Mouse (Mus musculus) CH12.LX (cell line): Measurements from ENCODE around the gene Anapc5. TPM values are rescaled to one million over a fixed set of nuclear protein-coding genes. Genes with fewer than 3 reads are reported as not detected.

Experiments used
- DNase-seq: peaks from one replicate; pipeline ENCODE4 v3.0.0-alpha.2; 2013; ENCODE audit errors: extremely low read depth
- H3K27ac ChIP-seq: 2 replicates; pipeline ENCODE4 v1.5.1; 2012; ENCODE audit warnings: low read depth, mild to moderate bottlenecking, control low read depth, moderate library complexity; ENCODE audit not compliant: insufficient read depth
- H3K27me3 ChIP-seq: replicated peaks from 2 replicates; pipeline ENCODE3; 2012; ENCODE audit warnings: inconsistent platforms
- H3K36me3 ChIP-seq, 2 experiments: replicated peaks in 1 of 2; 2 replicates each; pipeline versions ENCODE3 to v1.6.1; 2012; ENCODE audit warnings: inconsistent platforms in 1 of 2, low read length in 1 of 2, mild to moderate bottlenecking in 1 of 2, mixed read lengths in 1 of 2, moderate library complexity in 1 of 2; ENCODE audit not compliant: control insufficient read depth in 1 of 2, insufficient read depth in 1 of 2
- H3K4me1 ChIP-seq, 2 experiments: 2 replicates each; pipeline ENCODE4 v1.6.1; 2012; ENCODE audit warnings: inconsistent platforms in 1 of 2, moderate library complexity in 1 of 2; ENCODE audit not compliant: insufficient read depth in 2 of 2, control insufficient read depth in 1 of 2
- H3K4me2 ChIP-seq: 2 replicates; pipeline ENCODE4 v1.6.1; 2012; ENCODE audit warnings: low read depth, mild to moderate bottlenecking, control low read depth; ENCODE audit not compliant: poor library complexity, insufficient read depth, severe bottlenecking
- H3K4me3 ChIP-seq, 3 experiments: fragments of 150-350 bp in 1 of 3; sonication (generic) in 1 of 3; replicated peaks in 1 of 3; 2 replicates each; pipeline versions ENCODE3 to v1.5.1; 2011 to 2012; ENCODE audit warnings: low read depth in 2 of 3, low read length in 2 of 3, mild to moderate bottlenecking in 2 of 3, moderate library complexity in 2 of 3, control low read depth in 1 of 3, improper control_type of control experiment in 1 of 3, inconsistent platforms in 1 of 3, mixed read lengths in 1 of 3; ENCODE audit not compliant: poor library complexity in 1 of 3
- H3K79me2 ChIP-seq: replicated peaks from 2 replicates; pipeline ENCODE4 v1.6.1; 2012; ENCODE audit warnings: mild to moderate bottlenecking, moderate library complexity; ENCODE audit not compliant: control insufficient read depth, poor library complexity, insufficient read depth, severe bottlenecking; ENCODE audit errors: extremely low read depth
- H3K9ac ChIP-seq: 2 replicates; pipeline ENCODE4 v1.6.1; 2012; ENCODE audit warnings: low read depth, mild to moderate bottlenecking, control low read depth, moderate library complexity; ENCODE audit not compliant: insufficient read depth
- H3K9me3 ChIP-seq: replicated peaks from 2 replicates; pipeline ENCODE3; 2012; ENCODE audit warnings: low read length, inconsistent platforms, mixed read lengths
- CHD1 ChIP-seq: IDR thresholded peaks from 2 replicates; pipeline ENCODE4 v1.6.1; 2012; ENCODE audit warnings: low read depth, low read length, improper control_type of control experiment, inconsistent platforms
- CHD2 ChIP-seq: IDR thresholded peaks from 2 replicates; pipeline ENCODE4 v1.6.1; 2011; ENCODE audit warnings: low read length, improper control_type of control experiment
- CTCF ChIP-seq, 2 experiments: IDR thresholded peaks in 1 of 2; conservative IDR thresholded peaks in 1 of 2; 2 replicates each; pipeline ENCODE4 v1.5.1; 2011 to 2012; ENCODE audit warnings: low read depth in 2 of 2, low read length in 2 of 2, improper control_type of control experiment in 1 of 2, inconsistent platforms in 1 of 2, mild to moderate bottlenecking in 1 of 2, moderate library complexity in 1 of 2
- HCFC1 ChIP-seq: IDR thresholded peaks from 2 replicates; pipeline ENCODE4 v1.6.1; 2012; ENCODE audit warnings: low read depth, mild to moderate bottlenecking, inconsistent platforms, low read length, improper control_type of control experiment
- JUN ChIP-seq: IDR thresholded peaks from 2 replicates; pipeline ENCODE4 v1.6.1; 2011; ENCODE audit warnings: low read depth, mild to moderate bottlenecking, low read length, improper control_type of control experiment, moderate library complexity; ENCODE audit not compliant: insufficient read depth
- JUND ChIP-seq: conservative IDR thresholded peaks from 2 replicates; pipeline ENCODE4 v1.6.1; 2011; ENCODE audit warnings: low read depth, low read length, improper control_type of control experiment
- MAFK ChIP-seq: IDR thresholded peaks from 2 replicates; pipeline ENCODE4 v1.6.1; 2011; ENCODE audit warnings: low read length, improper control_type of control experiment; ENCODE audit not compliant: insufficient replicate concordance
- MAZ ChIP-seq: IDR thresholded peaks from 2 replicates; pipeline ENCODE4 v1.6.1; 2012; ENCODE audit warnings: low read depth, mild to moderate bottlenecking, inconsistent platforms, low read length, improper control_type of control experiment, moderate library complexity
- NRF1 ChIP-seq: IDR thresholded peaks from 2 replicates; pipeline ENCODE4 v1.6.1; 2014; ENCODE audit warnings: low read depth, mild to moderate bottlenecking, inconsistent platforms, low read length, improper control_type of control experiment, moderate library complexity
- POLR2A ChIP-seq: IDR thresholded peaks from 2 replicates; pipeline ENCODE4 v1.6.1; 2011; ENCODE audit warnings: low read depth, mild to moderate bottlenecking, improper control_type of control experiment, low read length
- SIN3A ChIP-seq: IDR thresholded peaks from 2 replicates; pipeline ENCODE4 v1.6.1; 2012; ENCODE audit warnings: low read length, improper control_type of control experiment, inconsistent platforms
- UBTF ChIP-seq: IDR thresholded peaks from 2 replicates; pipeline ENCODE4 v1.6.1; 2012; ENCODE audit warnings: low read depth, mild to moderate bottlenecking, inconsistent platforms, low read length, improper control_type of control experiment, moderate library complexity
- ZC3H11A ChIP-seq: IDR thresholded peaks from 2 replicates; pipeline ENCODE4 v1.6.1; 2012; ENCODE audit warnings: low read depth, mild to moderate bottlenecking, inconsistent platforms, low read length, improper control_type of control experiment
- ZKSCAN1 ChIP-seq: IDR thresholded peaks from 2 replicates; pipeline ENCODE4 v1.6.1; 2012; ENCODE audit warnings: low read depth, inconsistent platforms, low read length, improper control_type of control experiment, borderline replicate concordance
- ZMIZ1 ChIP-seq: IDR thresholded peaks from 2 replicates; pipeline ENCODE4 v1.6.1; 2012; ENCODE audit warnings: low read depth, mild to moderate bottlenecking, inconsistent platforms, low read length, improper control_type of control experiment
- dilution Hi-C: fragments of 300-500 bp; cut with MboI; formaldehyde crosslinking; loops from 2 replicates; pipeline ENCODE4 v1.14.3; 2020; ENCODE audit warnings: low sequenced_read_pairs; ENCODE audit not compliant: extremely low pct_unique_long_range_greater_than_20kb, extremely low pct_ligation_motif_present
- in situ Hi-C: fragments of 300-500 bp; cut with MboI; formaldehyde crosslinking; loops from 3 replicates; pipeline ENCODE4 v1.14.3; 2019; ENCODE audit warnings: low sequenced_read_pairs, low pct_ligation_motif_present, low pct_unique_long_range_greater_than_20kb, mixed read lengths
- polyA plus RNA-seq: library from polyadenylated mRNA; unstranded; fragments of >175 nt; gene quantifications from 2 replicates; pipeline ENCODE4 v1.2.1, GENCODE M21; 2012; ENCODE audit warnings: low read depth; ENCODE audit not compliant: insufficient read length
- total RNA-seq, 2 experiments: library from RNA; depleted of rRNA; stranded (reverse); fragments of 300-350 nt in 1 of 2; fragments of >200 nt in 1 of 2; gene quantifications; 2 replicates each; pipeline ENCODE4 v1.2.3; 2012 to 2014

Anapc5 gene
- total and polyA plus RNA-seq, 3 experiments: 247 to 280 (median 252) TPM

GRCm38 (mm10) chr5:122780791-122781432 lies 40.2 kb downstream of the Anapc5 start:
- Histone ChIP-seq H3K9ac (no peak overlapping the region), H3K4me2 (no peak overlapping the region), H3K4me3 (no peak overlapping the region), H3K4me1 (peaks cover 0 to 18% of the 10 kb centered on the region in 2 experiments; a peak in 2 of 4 replicates), H3K27me3 (no peaks in the 10 kb centered on the region), H3K36me3 (peaks cover 0 to under 1% of the 10 kb centered on the region in 2 experiments), H3K9me3 (no peaks in the 10 kb centered on the region), H3K79me2 (no peaks in the 10 kb centered on the region), H3K27ac (no peak overlapping the region)
- TF ChIP-seq CTCF (conservative IDR thresholded peaks at IDR 0.05 in 1 of 2, IDR thresholded peaks at IDR 0.05 in 1 of 2; ENCODE audit: low read depth in 2 of 2, low read length in 2 of 2): peak in 1 of 2 experiments; percentile 9; a peak in 1 of 4 replicates
- TF ChIP-seq ZKSCAN1: no peak
- dilution Hi-C loops (no loop called here), in situ Hi-C loops (no loop called here)
- no peak for DNase-seq

DNA sequence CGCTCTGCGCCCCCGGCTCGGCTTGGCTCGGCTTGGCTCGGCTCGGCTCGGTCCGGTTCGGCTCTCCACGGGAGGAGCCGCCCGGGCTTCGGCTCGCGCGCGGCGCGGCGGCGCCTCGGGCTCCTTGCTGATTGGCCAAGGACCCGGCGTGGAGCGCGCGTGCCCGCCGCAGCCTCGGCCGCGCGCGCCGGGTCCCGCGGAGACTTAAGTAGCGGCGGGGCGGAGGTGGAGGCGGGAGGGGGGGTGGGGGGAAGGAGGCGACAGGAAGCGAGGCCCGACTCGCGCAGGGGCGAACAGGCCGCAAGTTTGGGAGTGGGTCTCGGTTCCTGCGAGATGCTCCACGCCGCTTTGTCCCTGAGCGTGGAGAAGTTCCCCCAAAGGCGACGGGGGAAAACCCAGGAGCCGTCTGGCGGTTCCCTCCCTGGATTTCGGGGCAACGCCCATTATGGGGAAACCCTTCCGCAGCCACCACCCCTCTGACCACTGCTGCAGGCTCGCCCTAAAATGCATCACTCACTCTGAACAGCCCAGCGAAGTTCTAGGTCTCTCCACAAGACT lies 41.8 kb downstream of the Anapc5 start, which contains the start of gene Camkk2:
Camkk2 (minus strand) TSS at position 133 of the 558 bp plus-strand sequence.
- no peak within 1 kb of the TSS; the same call in 1 of the 2 replicates for H3K27ac ChIP-seq
- H3K4me1 ChIP-seq: peaks cover 0 to 17% of the 10 kb centered on the region in 2 experiments; a peak in 2 of 4 replicates
- dilution Hi-C loops: no loop called here
- peak; percentile 61 for DNase-seq
- peak within 1 kb of the TSS; percentile 92 for H3K9ac ChIP-seq
- H3K79me2 ChIP-seq: no peaks in the 10 kb centered on the region
- H3K4me3 ChIP-seq: peak within 1 kb of the TSS; percentile 63 to 81 (median 66)
- peaks cover 0 to 7% of the 10 kb centered on the region in 2 experiments for H3K36me3 ChIP-seq
- no peaks in the 10 kb centered on the region for H3K27me3 ChIP-seq
- H3K9me3 ChIP-seq: no peaks in the 10 kb centered on the region
- TF ChIP-seq NRF1: 0 out of 2 replicates have a peak, but pooled peaks have one; percentile 14
- TF ChIP-seq CHD1: no peak
- no peak for TF ChIP-seq JUN
- no peak for TF ChIP-seq CHD2
- TF ChIP-seq ZC3H11A: no peak
- TF ChIP-seq HCFC1: no peak
- TF ChIP-seq JUND: no peak
- no peak for TF ChIP-seq MAFK
- no peak for TF ChIP-seq ZMIZ1
- TF ChIP-seq MAZ: 0 out of 2 replicates have a peak, but pooled peaks have one; percentile 14
- TF ChIP-seq UBTF: no peak
- TF ChIP-seq POLR2A: peak; percentile 76
- TF ChIP-seq SIN3A: no peak
- TF ChIP-seq, all 38 proteins: peak for 3
- in situ Hi-C loops: no loop called here
- H3K4me2 ChIP-seq: peak within 1 kb of the TSS; percentile 74
